Mouse (Mus musculus): ENCODE measurements around the gene Hmga2.

DNA sequence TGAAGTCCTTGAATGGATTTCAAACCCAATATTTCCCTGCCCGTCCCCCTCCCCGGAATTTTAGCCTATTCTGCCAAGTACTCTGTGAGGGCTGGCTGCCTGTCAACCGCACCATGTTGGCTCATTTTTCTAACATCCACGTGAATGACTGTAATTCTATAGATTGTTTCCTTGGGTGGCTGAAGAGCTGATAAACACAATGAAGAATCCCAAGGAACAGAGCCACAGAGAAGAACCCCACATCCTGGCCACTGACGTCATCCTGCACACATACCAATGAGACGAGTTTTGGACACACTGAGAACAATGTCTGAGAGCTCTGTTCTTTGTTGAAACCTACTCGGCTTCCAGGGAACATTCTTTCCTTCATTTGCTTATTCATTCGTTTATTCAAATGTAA lies 74.5 kb downstream of the Hmga2 start:
- no peak for TF ChIP-seq POLR2A (IDR thresholded peaks at IDR 0.05; ENCODE audit: extremely low read depth, insufficient read depth, low read length)
- TF ChIP-seq CTCF (IDR thresholded peaks at IDR 0.05; ENCODE audit: extremely low read depth, insufficient read depth, low read length) = no peak

Data from cortical plate, adult 2 months (tissue).